Mouse (Mus musculus): ENCODE data around the gene Ybx1. TPM values are rescaled to one million over a fixed set of nuclear protein-coding genes. Genes with fewer than 3 reads are reported as not detected.

Ybx1 gene
- 851 and 903 TPM in 2 replicates for polyA plus RNA-seq (2016; fragmentation: Nextera tagmentation; extraction: Ambion mirVana)

- peaks cover 12% of the 10 kb centered on the region for H3K36me3 ChIP-seq
- H3K4me3 ChIP-seq = peak within 1 kb of the TSS; percentile 95
- no peaks in the 10 kb centered on the region for H3K9me3 ChIP-seq (replicated peaks)
- peak within 1 kb of the TSS; percentile 95 for H3K9ac ChIP-seq
- H3K4me2 ChIP-seq = peak within 1 kb of the TSS; percentile 89
- no peaks in the 10 kb centered on the region for H3K27me3 ChIP-seq (replicated peaks)
- peaks cover 24% of the 10 kb centered on the region for H3K4me1 ChIP-seq (replicated peaks)
- peak within 1 kb of the TSS; percentile 91 for H3K27ac ChIP-seq (ENCODE audit: poor library complexity, severe bottlenecking)
- ATAC-seq (ENCODE audit: insufficient number of reproducible peaks, low FRiP score) = peak; percentile 100
- WGBS = under 1% methylated on average over 61 of the region's 61 CpGs
Observed at GRCm38 (mm10) chr4:119294415-119295133, at the start of gene Ybx1. Gene Ybx1, minus strand, starts transcription at chr4:119294604.

- Histone ChIP-seq H3K4me3 (no peak overlapping the region), H3K4me1 (replicated peaks) (no peaks in the 10 kb centered on the region), H3K27me3 (replicated peaks) (no peaks in the 10 kb centered on the region), H3K4me2 (peak overlapping the region; percentile 39; the same call in 1 of the 2 replicates), H3K36me3 (no peaks in the 10 kb centered on the region), H3K27ac (ENCODE audit: poor library complexity, severe bottlenecking) (no peak overlapping the region), H3K9me3 (replicated peaks) (no peaks in the 10 kb centered on the region), H3K9ac (no peak overlapping the region; the same call in 1 of the 2 replicates)
- peak; percentile 36; the same call in 1 of the 2 replicates for ATAC-seq (ENCODE audit: insufficient number of reproducible peaks, low FRiP score)
- WGBS = 5% methylated on average over 10 of the region's 10 CpGs
Observed at GRCm38 (mm10) chr4:119338861-119339361, 44.5 kb upstream of the Ybx1 start.

- H3K9me3 ChIP-seq (replicated peaks) = no peaks in the 10 kb centered on the region
- no peaks in the 10 kb centered on the region for H3K27me3 ChIP-seq (replicated peaks)
- ATAC-seq (ENCODE audit: insufficient number of reproducible peaks, low FRiP score) = no peak
- H3K27ac ChIP-seq (ENCODE audit: poor library complexity, severe bottlenecking) = no peak overlapping the region
- 79% methylated on average over 4 of the region's 4 CpGs for WGBS
- H3K9ac ChIP-seq = no peak overlapping the region
- no peaks in the 10 kb centered on the region for H3K4me1 ChIP-seq (replicated peaks)
- H3K4me2 ChIP-seq = peak overlapping the region; percentile 39; the same call in 1 of the 2 replicates
- H3K4me3 ChIP-seq = no peak overlapping the region
- H3K36me3 ChIP-seq = no peaks in the 10 kb centered on the region
Observed at GRCm38 (mm10) chr4:119338422-119338821, 44.0 kb upstream of the Ybx1 start.

- H3K27ac ChIP-seq (ENCODE audit: poor library complexity, severe bottlenecking) = no peak overlapping the region
- H3K4me2 ChIP-seq = no peak overlapping the region
- H3K9me3 ChIP-seq (replicated peaks) = no peaks in the 10 kb centered on the region
- H3K27me3 ChIP-seq (replicated peaks) = peaks cover 4% of the 10 kb centered on the region; the same call in 1 of the 2 replicates
- ATAC-seq (ENCODE audit: insufficient number of reproducible peaks, low FRiP score) = no peak
- no peaks in the 10 kb centered on the region for H3K36me3 ChIP-seq
- WGBS = 88% methylated on average over 6 of the region's 6 CpGs
- no peaks in the 10 kb centered on the region for H3K4me1 ChIP-seq (replicated peaks)
- H3K9ac ChIP-seq = no peak overlapping the region
- no peak overlapping the region for H3K4me3 ChIP-seq
Observed at GRCm38 (mm10) chr4:119333487-119333886, 39.1 kb upstream of the Ybx1 start.

- Histone ChIP-seq H3K27ac (ENCODE audit: poor library complexity, severe bottlenecking) (no peak overlapping the region), H3K4me2 (peak overlapping the region; percentile 92), H3K4me1 (replicated peaks) (peaks cover 13% of the 10 kb centered on the region), H3K9ac (peak overlapping the region; percentile 69; the same call in 1 of the 2 replicates), H3K9me3 (replicated peaks) (no peaks in the 10 kb centered on the region), H3K4me3 (peak overlapping the region; percentile 88), H3K27me3 (replicated peaks) (0 out of 2 replicates have a peak, but pooled peaks cover 9% of the 10 kb centered on the region), H3K36me3 (peaks cover 28% of the 10 kb centered on the region)
- ATAC-seq (ENCODE audit: insufficient number of reproducible peaks, low FRiP score) = peak; percentile 53
- 27% methylated on average over 10 of the region's 10 CpGs for WGBS
Observed at GRCm38 (mm10) chr4:119320896-119321550, 26.6 kb upstream of the Ybx1 start.

GRCm38 (mm10) chr4:119320131-119320830 is 25.9 kb upstream of the Ybx1 start, which contains the start of gene Ppih:
Gene Ppih, minus strand, starts transcription at chr4:119320546.
- peak; percentile 97 for ATAC-seq (ENCODE audit: insufficient number of reproducible peaks, low FRiP score)
- Histone ChIP-seq H3K9ac (peak within 1 kb of the TSS; percentile 70), H3K4me2 (peak within 1 kb of the TSS; percentile 92), H3K36me3 (peaks cover 35% of the 10 kb centered on the region), H3K4me1 (replicated peaks) (peaks cover 13% of the 10 kb centered on the region), H3K9me3 (replicated peaks) (no peaks in the 10 kb centered on the region), H3K4me3 (peak within 1 kb of the TSS; percentile 88), H3K27me3 (replicated peaks) (0 out of 2 replicates have a peak, but pooled peaks cover 9% of the 10 kb centered on the region), H3K27ac (ENCODE audit: poor library complexity, severe bottlenecking) (peak within 1 kb of the TSS; percentile 56; the same call in 1 of the 2 replicates)
- WGBS = 1% methylated on average over 44 of the region's 44 CpGs

- Histone ChIP-seq H3K27ac (ENCODE audit: poor library complexity, severe bottlenecking) (no peak overlapping the region), H3K4me3 (no peak overlapping the region), H3K27me3 (replicated peaks) (no peaks in the 10 kb centered on the region), H3K36me3 (peaks cover 88% of the 10 kb centered on the region), H3K9ac (no peak overlapping the region), H3K4me1 (replicated peaks) (no peaks in the 10 kb centered on the region), H3K9me3 (replicated peaks) (no peaks in the 10 kb centered on the region), H3K4me2 (no peak overlapping the region)
- WGBS = 76% methylated on average over 1 of the region's 1 CpGs
- no peak for ATAC-seq (ENCODE audit: insufficient number of reproducible peaks, low FRiP score)
Observed at GRCm38 (mm10) chr4:119313756-119314155, 19.4 kb upstream of the Ybx1 start.

GRCm38 (mm10) chr4:119305418-119305817 is 11.0 kb upstream of the Ybx1 start:
- no peak overlapping the region for H3K4me3 ChIP-seq
- no peaks in the 10 kb centered on the region for H3K27me3 ChIP-seq (replicated peaks)
- no peak overlapping the region for H3K27ac ChIP-seq (ENCODE audit: poor library complexity, severe bottlenecking)
- WGBS = 83% methylated on average over 5 of the region's 5 CpGs
- H3K4me1 ChIP-seq (replicated peaks) = no peaks in the 10 kb centered on the region
- H3K9me3 ChIP-seq (replicated peaks) = no peaks in the 10 kb centered on the region
- no peak for ATAC-seq (ENCODE audit: insufficient number of reproducible peaks, low FRiP score)
- H3K36me3 ChIP-seq = peaks cover 39% of the 10 kb centered on the region
- no peak overlapping the region for H3K9ac ChIP-seq
- no peak overlapping the region for H3K4me2 ChIP-seq

GRCm38 (mm10) chr4:119303291-119303690 is 8.9 kb upstream of the Ybx1 start:
- Histone ChIP-seq H3K27me3 (replicated peaks) (no peaks in the 10 kb centered on the region), H3K4me2 (no peak overlapping the region), H3K36me3 (peaks cover 24% of the 10 kb centered on the region), H3K4me1 (replicated peaks) (no peaks in the 10 kb centered on the region), H3K9ac (no peak overlapping the region), H3K4me3 (no peak overlapping the region), H3K27ac (ENCODE audit: poor library complexity, severe bottlenecking) (no peak overlapping the region), H3K9me3 (replicated peaks) (no peaks in the 10 kb centered on the region)
- ATAC-seq (ENCODE audit: insufficient number of reproducible peaks, low FRiP score) = no peak
- WGBS = 87% methylated on average over 8 of the region's 8 CpGs

- Histone ChIP-seq H3K9ac (no peak overlapping the region), H3K9me3 (replicated peaks) (no peaks in the 10 kb centered on the region), H3K4me2 (no peak overlapping the region), H3K4me1 (replicated peaks) (no peaks in the 10 kb centered on the region), H3K36me3 (peaks cover 9% of the 10 kb centered on the region), H3K27me3 (replicated peaks) (no peaks in the 10 kb centered on the region), H3K27ac (ENCODE audit: poor library complexity, severe bottlenecking) (no peak overlapping the region), H3K4me3 (no peak overlapping the region)
- no peak for ATAC-seq (ENCODE audit: insufficient number of reproducible peaks, low FRiP score)
- WGBS = 75% methylated on average over 3 of the region's 3 CpGs
Observed at GRCm38 (mm10) chr4:119301777-119302176, 7.4 kb upstream of the Ybx1 start.
